Mouse (Mus musculus) liver, embryonic 14 days (tissue): ENCODE results near the gene Sprr2a3. TPM values are rescaled to one million over a fixed set of nuclear protein-coding genes. Genes with fewer than 3 reads are reported as not detected.

Experiments
- polyA plus RNA-seq: library from polyadenylated mRNA; depleted of rRNA; stranded (reverse); fragments of >200 nt; gene quantifications from 2 replicates; pipeline ENCODE4 v1.2.3, GENCODE M21; 2012; rRNA removed

The Sprr2a3 gene
- polyA plus RNA-seq, result not detected in 2 replicates

GRCm38 (mm10) chr3:92285101-92285500, at the start of gene Sprr2a3:
Sprr2a3 (plus strand) TSS chr3:92285417.

GRCm38 (mm10) chr3:92316320-92316719, 31.1 kb downstream of the Sprr2a3 start, which contains the start of gene Sprr2b:
Sprr2b (plus strand) TSS chr3:92316620.

GRCm38 (mm10) chr3:92338840-92339239, 53.6 kb downstream of the Sprr2a3 start, which contains the start of gene Sprr2d:
Sprr2d (plus strand) TSS chr3:92339140.

Other genes starting within 250 kb of the Sprr2a3 start
- 0.03 TPM in 2 replicates for gene Lor, start 202.3 kb upstream of the Sprr2a3 start, polyA plus RNA-seq
- not detected in 2 replicates for gene Prr9, start 161.5 kb upstream of the Sprr2a3 start, polyA plus RNA-seq
- not detected in 2 replicates for gene Lelp1, start 142.7 kb upstream of the Sprr2a3 start, polyA plus RNA-seq
- not detected in 2 replicates for gene Sprr2a1, start 69.6 kb upstream of the Sprr2a3 start, polyA plus RNA-seq
- 0.19 and 0.24 TPM in 2 replicates for gene Sprr2a2, start 69.5 kb upstream of the Sprr2a3 start, polyA plus RNA-seq
- not detected in 2 replicates for gene Sprr2b, start 31.2 kb downstream of the Sprr2a3 start, polyA plus RNA-seq
- not detected in 2 replicates for gene Sprr2d, start 53.7 kb downstream of the Sprr2a3 start, polyA plus RNA-seq
- not detected in 2 replicates for gene Sprr2e, start 66.7 kb downstream of the Sprr2a3 start, polyA plus RNA-seq
- gene Sprr2f, start 79.8 kb downstream of the Sprr2a3 start, polyA plus RNA-seq, result not detected in 2 replicates
- not detected in 2 replicates for gene Sprr2h, start 100.3 kb downstream of the Sprr2a3 start, polyA plus RNA-seq
- not detected in 2 replicates for gene Sprr2i, start 122.6 kb downstream of the Sprr2a3 start, polyA plus RNA-seq
- not detected in 2 replicates for gene Sprr2j-ps, start 132.7 kb downstream of the Sprr2a3 start, polyA plus RNA-seq
- gene Gm9774, start 144.0 kb downstream of the Sprr2a3 start, polyA plus RNA-seq, result 3.4 and 4.3 TPM in 2 replicates
- 0.05 TPM in 1 of 2 replicates, not detected in the other for gene Sprr2k, start 147.2 kb downstream of the Sprr2a3 start, polyA plus RNA-seq
- not detected in 2 replicates for gene Sprr1b, start 153.4 kb downstream of the Sprr2a3 start, polyA plus RNA-seq
- gene Sprr3, start 173.3 kb downstream of the Sprr2a3 start, polyA plus RNA-seq, result not detected in 2 replicates
- 0.06 TPM in 1 of 2 replicates, not detected in the other for gene Sprr1a, start 200.5 kb downstream of the Sprr2a3 start, polyA plus RNA-seq
- gene Sprr4, start 215.1 kb downstream of the Sprr2a3 start, polyA plus RNA-seq, result not detected in 2 replicates
- gene 2310046K23Rik, start 249.1 kb downstream of the Sprr2a3 start, polyA plus RNA-seq, result not detected in 2 replicates